Mouse (Mus musculus): Measurements from ENCODE around the gene C1qtnf2.

C1qtnf2 gene

GRCm38 (mm10) chr11:43537074-43537473 is 63.0 kb downstream of the C1qtnf2 start:
- DNase-seq = no peak

DNA sequence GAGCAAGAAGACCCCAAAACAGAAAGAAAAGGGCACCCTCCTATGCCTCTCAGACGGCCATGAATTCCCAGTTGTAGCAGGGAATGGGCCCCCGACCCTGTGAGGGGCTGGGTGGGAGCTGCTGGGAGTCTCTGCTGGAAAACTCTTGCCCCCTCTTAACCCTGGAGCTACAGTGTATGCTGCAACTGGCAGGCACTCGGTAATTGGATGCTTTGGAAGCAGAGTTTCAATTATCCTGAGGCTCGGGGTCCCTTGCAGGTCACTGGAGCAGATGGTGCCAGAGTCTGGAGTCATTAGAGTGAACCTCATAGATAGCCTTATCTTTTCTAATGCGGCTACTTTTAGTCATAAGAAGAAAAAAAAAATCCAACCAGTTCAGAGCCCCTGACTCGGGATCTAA is 65.8 kb downstream of the C1qtnf2 start:
- DNase-seq = no peak

Data from cerebellum, postnatal 14 days (tissue).